37 mouse cellular contexts compared by ENCODE assay signal in the genomic region with DNA sequence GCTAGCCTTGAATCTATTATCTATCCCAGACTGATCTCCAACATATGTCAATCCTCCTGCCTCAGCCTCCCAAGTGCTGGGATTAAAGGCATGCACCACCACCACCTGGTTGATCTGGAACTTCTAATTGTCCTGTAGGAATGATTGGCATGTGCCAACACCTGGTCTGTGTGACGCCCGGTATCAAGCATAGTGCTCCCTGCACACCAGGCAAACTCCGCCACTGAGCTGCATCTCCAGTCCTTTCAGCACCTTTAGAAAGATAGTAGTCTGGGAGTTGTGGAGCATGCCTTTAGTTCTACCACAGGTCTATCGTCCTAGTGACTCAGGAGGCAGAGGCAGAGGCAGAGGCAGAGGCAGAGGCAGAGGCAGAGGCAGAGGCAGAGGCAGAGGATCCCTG. TPM values are rescaled to one million over a fixed set of nuclear protein-coding genes. Genes with fewer than 3 reads are reported as not detected.
"Had no signal": no experiment of that assay in that cellular context is flagged by ENCODE, and none has a peak within 500 bp of the region (broad histone marks: within the 10 kb centered on the region; RNA-seq: fewer than 3 reads in every experiment).

No protein-coding gene starts in this region.

- H3K36me3 ChIP-seq: heart, embryonic 10.5 days; heart, embryonic 15.5 days; hindbrain, embryonic 10.5 days; hindbrain, embryonic 12.5 days; hindbrain, embryonic 13.5 days; hindbrain, embryonic 15.5 days; kidney, embryonic 15.5 days had no signal

- H3K9ac ChIP-seq: heart, embryonic 12.5 days; heart, embryonic 13.5 days; heart, embryonic 15.5 days; hindbrain, embryonic 12.5 days; hindbrain, embryonic 13.5 days; hindbrain, embryonic 14.5 days; hindbrain, embryonic 15.5 days; intestine, embryonic 15.5 days; kidney, embryonic 15.5 days had no signal

- H3K4me2 ChIP-seq: heart, embryonic 12.5 days; heart, embryonic 13.5 days; heart, embryonic 15.5 days; hindbrain, embryonic 12.5 days; hindbrain, embryonic 13.5 days; hindbrain, embryonic 14.5 days; hindbrain, embryonic 15.5 days; intestine, embryonic 15.5 days; kidney, embryonic 15.5 days had no signal

- H3K9me3 ChIP-seq: heart, embryonic 10.5 days; heart, embryonic 13.5 days; heart, embryonic 15.5 days; hindbrain, embryonic 10.5 days; hindbrain, embryonic 12.5 days; hindbrain, embryonic 13.5 days; hindbrain, embryonic 15.5 days; intestine, embryonic 15.5 days; kidney, embryonic 15.5 days had no signal

- H3K27me3 ChIP-seq: hindbrain, embryonic 15.5 days; intestine, embryonic 15.5 days had no signal

- H3K4me3 ChIP-seq: heart, embryonic 10.5 days; heart, embryonic 12.5 days; heart, embryonic 13.5 days; heart, embryonic 15.5 days; hindbrain, embryonic 10.5 days; hindbrain, embryonic 12.5 days; hindbrain, embryonic 13.5 days; hindbrain, embryonic 15.5 days; intestine, embryonic 15.5 days; kidney, embryonic 15.5 days; layer of hippocampus, adult 2 months; left cerebral cortex, adult 2 months had no signal

- H3K4me1 ChIP-seq: heart, embryonic 10.5 days; heart, embryonic 12.5 days; heart, embryonic 13.5 days; hindbrain, embryonic 10.5 days; hindbrain, embryonic 12.5 days; hindbrain, embryonic 13.5 days; hindbrain, embryonic 15.5 days had no signal

- DNase-seq: heart, postnatal 10 days; heart, postnatal 14 days; heart, postnatal 36 days; heart, postnatal 4 days; kidney, adult 11 months; kidney, adult 18-20 months; kidney, adult 2 months; kidney, adult 8-10 months; kidney, adult 9 months; kidney, postnatal 10 days; kidney, postnatal 14 days; kidney, postnatal 25 days; kidney, postnatal 36 days; kidney, postnatal 4 days; layer of hippocampus, adult 9-11 months; layer of hippocampus, postnatal 36 days had no signal

- ATAC-seq: hindbrain, embryonic 16.5 days; hindbrain, postnatal 0 days; inflammation-experienced regulatory T-cells, adult 6 months; intestine, embryonic 15.5 days; intestine, embryonic 16.5 days; intestine, postnatal 0 days had no signal

- H3K27ac ChIP-seq: heart, embryonic 10.5 days; heart, embryonic 13.5 days; heart, embryonic 15.5 days; hindbrain, embryonic 10.5 days; hindbrain, embryonic 12.5 days; hindbrain, embryonic 13.5 days; hindbrain, embryonic 14.5 days; hindbrain, embryonic 15.5 days; hindbrain, postnatal 0 days; kidney, embryonic 15.5 days; kidney, postnatal 0 days; layer of hippocampus, adult 2 months; left cerebral cortex, adult 2 months had no signal

RNA-seq across cellular contexts. Expression of a gene that starts 56.9 kb away (rescaled TPM):
- polyA plus RNA-seq: heart, embryonic 14.5 days; heart, embryonic 15.5 days; heart, embryonic 16.5 days; hindbrain, embryonic 10.5 days; hindbrain, embryonic 13.5 days; hindbrain, embryonic 14.5 days; hindbrain, embryonic 15.5 days; hindbrain, embryonic 16.5 days; hindbrain, postnatal 0 days; intestine, embryonic 16.5 days; kidney, adult 2 months had no signal
